23 mouse cellular contexts compared by ENCODE assay signal in the genomic region with DNA sequence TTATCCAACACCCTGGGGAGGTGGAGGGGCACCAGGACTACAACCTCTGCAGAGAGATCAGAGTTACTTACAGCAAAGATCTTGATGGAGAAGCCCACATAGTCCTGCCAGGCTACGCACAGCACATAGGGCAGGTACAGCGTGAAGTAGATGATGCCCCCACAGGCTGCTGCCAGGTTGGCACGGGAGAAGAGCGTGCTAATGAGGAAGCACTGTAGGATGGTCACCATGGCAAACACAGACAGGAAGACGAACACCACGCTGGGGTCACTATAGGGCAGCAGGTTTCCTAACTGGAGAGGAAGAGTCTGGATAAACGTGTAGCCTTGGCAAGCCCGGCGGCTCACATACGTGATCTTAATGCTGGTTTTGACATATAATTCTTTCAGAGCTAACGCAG.
A peak's percentile ranks its signal among the peaks of the same experiment; 100 is the strongest.
DNase-seq lines count a peak whose midpoint lies in the region; ATAC-seq and TF ChIP-seq lines count a peak whose summit lies in the region.
"Had no signal": no experiment of that assay in that cellular context is flagged by ENCODE, and none has a peak within 500 bp of the region (broad histone marks: within the 10 kb centered on the region; RNA-seq: fewer than 3 reads in every experiment).

No protein-coding gene starts in this region.

- no peak for TF ChIP-seq POLR2A in kidney, adult 2 months (IDR thresholded peaks at IDR 0.05; ENCODE audit: low read depth, low read length)

- ATAC-seq in neural tube, embryonic 13.5 days (ENCODE audit: low read depth), result no peak
- peak; percentile 71 for ATAC-seq in granulocyte monocyte progenitor cell, adult 5-6 weeks (replicated peaks; ENCODE audit: poor library complexity, severe bottlenecking)
- ATAC-seq: CD4-positive, CD25-positive, alpha-beta regulatory T cell, adult 4 months; forebrain, embryonic 13.5 days; forebrain, embryonic 16.5 days; hindbrain, embryonic 16.5 days had no signal

- 0 out of 2 replicates have a peak overlapping the region, but pooled peaks have one; percentile 1 for H3K27ac ChIP-seq in kidney, adult 2 months (ENCODE audit: insufficient read depth, low read depth, low read length)
- H3K27ac ChIP-seq in neural tube, embryonic 13.5 days (replicated peaks), result peak overlapping the region; percentile 43
- no peak overlapping the region for H3K27ac ChIP-seq in limb, embryonic 10.5 days
- H3K27ac ChIP-seq: forebrain, embryonic 10.5 days; forebrain, embryonic 13.5 days; heart, embryonic 15.5 days; hindbrain, embryonic 10.5 days; hindbrain, embryonic 13.5 days had no signal

- 77% methylated on average over 11 of the region's 11 CpGs for WGBS in kidney, adult 2 months
- 88% methylated on average over 11 of the region's 11 CpGs for WGBS in neural tube, embryonic 13.5 days
- 92% methylated on average over 11 of the region's 11 CpGs for WGBS in limb, embryonic 10.5 days

- no peaks in the 10 kb centered on the region; the same call in 1 of the 2 replicates for H3K4me1 ChIP-seq in kidney, adult 2 months (ENCODE audit: control insufficient read depth, insufficient read depth, low read length)
- no peaks in the 10 kb centered on the region for H3K4me1 ChIP-seq in neural tube, embryonic 13.5 days (replicated peaks)
- H3K4me1 ChIP-seq in limb, embryonic 10.5 days, result no peaks in the 10 kb centered on the region
- H3K4me1 ChIP-seq: forebrain, embryonic 10.5 days; forebrain, embryonic 13.5 days; heart, embryonic 12.5 days; heart, embryonic 15.5 days; hindbrain, embryonic 10.5 days; hindbrain, embryonic 13.5 days had no signal

- H3K27me3 ChIP-seq in kidney, adult 2 months (replicated peaks; ENCODE audit: control insufficient read depth, insufficient read depth, low read length), result no peaks in the 10 kb centered on the region
- H3K27me3 ChIP-seq in neural tube, embryonic 13.5 days, result no peaks in the 10 kb centered on the region
- no peaks in the 10 kb centered on the region for H3K27me3 ChIP-seq in limb, embryonic 10.5 days (ENCODE audit: low read depth, poor library complexity, severe bottlenecking)
- H3K27me3 ChIP-seq: forebrain, embryonic 13.5 days; heart, embryonic 12.5 days; heart, embryonic 15.5 days; hindbrain, embryonic 13.5 days had no signal

- H3K4me3 ChIP-seq in kidney, adult 2 months (ENCODE audit: insufficient read depth, low read depth, low read length), result no peak overlapping the region
- H3K4me3 ChIP-seq in neural tube, embryonic 13.5 days, result no peak overlapping the region
- H3K4me3 ChIP-seq in limb, embryonic 10.5 days, result no peak overlapping the region
- H3K4me3 ChIP-seq: forebrain, embryonic 10.5 days; forebrain, embryonic 13.5 days; heart, embryonic 12.5 days; heart, embryonic 15.5 days; hindbrain, embryonic 10.5 days; hindbrain, embryonic 13.5 days had no signal

- no peak for TF ChIP-seq CTCF in kidney, adult 2 months (conservative IDR thresholded peaks at IDR 0.05; ENCODE audit: insufficient read depth, insufficient read length, low read depth, low read length)

- H3K36me3 ChIP-seq in kidney, adult 2 months (ENCODE audit: control insufficient read depth, insufficient read depth, low read length), result peaks cover 9% of the 10 kb centered on the region; the same call in 1 of the 2 replicates
- peaks cover 59% of the 10 kb centered on the region for H3K36me3 ChIP-seq in neural tube, embryonic 13.5 days
- peaks cover 10% of the 10 kb centered on the region for H3K36me3 ChIP-seq in limb, embryonic 10.5 days

- no peak overlapping the region for H3K4me2 ChIP-seq in neural tube, embryonic 13.5 days
- H3K4me2 ChIP-seq: forebrain, embryonic 13.5 days; heart, embryonic 12.5 days; heart, embryonic 15.5 days; hindbrain, embryonic 13.5 days had no signal

- no peak overlapping the region for H3K9ac ChIP-seq in neural tube, embryonic 13.5 days
- H3K9ac ChIP-seq: forebrain, embryonic 13.5 days; heart, embryonic 12.5 days; heart, embryonic 15.5 days; hindbrain, embryonic 13.5 days had no signal

- H3K9me3 ChIP-seq in neural tube, embryonic 13.5 days, result no peaks in the 10 kb centered on the region
- H3K9me3 ChIP-seq in limb, embryonic 10.5 days (replicated peaks), result no peaks in the 10 kb centered on the region
- H3K9me3 ChIP-seq: forebrain, embryonic 10.5 days; forebrain, embryonic 13.5 days; heart, embryonic 12.5 days; heart, embryonic 15.5 days; hindbrain, embryonic 10.5 days; hindbrain, embryonic 13.5 days had no signal

- no peak for DNase-seq in kidney, adult 2 months
- no peak for DNase-seq in kidney, postnatal 10 days
- no peak for DNase-seq in neural tube, embryonic 10.5 days (ENCODE audit: extremely low spot score, low spot score)
- no peak for DNase-seq in limb, embryonic 10.5 days (ENCODE audit: low spot score)
- DNase-seq: adrenal gland, adult 2 months; adrenal gland, postnatal 14 days; cerebellum, adult 11-12 months; cerebellum, adult 8-10 months; cerebellum, postnatal 10 days; cerebellum, postnatal 36 days; gastrocnemius, postnatal 14 days; heart, postnatal 36 days had no signal
